Mouse (Mus musculus) lung, postnatal 25 days (tissue): Measurements from ENCODE around the gene Mrpl19.

ENCODE experiments used
- DNase-seq: peaks from one replicate; pipeline ENCODE4 v3.0.0; 2022; ENCODE audit warnings: low spot score

The Mrpl19 gene

DNA sequence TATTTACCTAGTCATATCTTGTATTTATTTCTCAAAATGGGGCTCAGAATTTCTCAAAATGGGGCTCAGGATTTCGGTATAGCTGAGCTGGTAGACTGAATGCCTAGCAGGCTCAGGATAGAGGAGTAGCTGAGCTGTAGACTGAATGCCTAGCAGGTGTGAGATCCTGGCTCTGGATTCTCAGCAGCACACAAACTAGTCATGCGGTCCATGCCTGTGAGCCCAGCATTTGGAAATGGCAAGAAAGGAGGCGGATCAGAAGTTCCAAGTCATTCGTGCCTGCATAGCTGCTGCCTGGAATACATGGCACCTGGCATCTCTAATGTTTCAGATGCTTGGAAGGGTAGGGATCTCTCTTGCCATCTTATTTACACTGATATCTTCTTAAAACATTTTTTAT lies 36.4 kb downstream of the Mrpl19 start:
- no peak for DNase-seq

- DNase-seq = no peak
These were observed 41.5 kb downstream of the Mrpl19 start for GRCm38 (mm10) chr6:81924304-81924703.

DNA sequence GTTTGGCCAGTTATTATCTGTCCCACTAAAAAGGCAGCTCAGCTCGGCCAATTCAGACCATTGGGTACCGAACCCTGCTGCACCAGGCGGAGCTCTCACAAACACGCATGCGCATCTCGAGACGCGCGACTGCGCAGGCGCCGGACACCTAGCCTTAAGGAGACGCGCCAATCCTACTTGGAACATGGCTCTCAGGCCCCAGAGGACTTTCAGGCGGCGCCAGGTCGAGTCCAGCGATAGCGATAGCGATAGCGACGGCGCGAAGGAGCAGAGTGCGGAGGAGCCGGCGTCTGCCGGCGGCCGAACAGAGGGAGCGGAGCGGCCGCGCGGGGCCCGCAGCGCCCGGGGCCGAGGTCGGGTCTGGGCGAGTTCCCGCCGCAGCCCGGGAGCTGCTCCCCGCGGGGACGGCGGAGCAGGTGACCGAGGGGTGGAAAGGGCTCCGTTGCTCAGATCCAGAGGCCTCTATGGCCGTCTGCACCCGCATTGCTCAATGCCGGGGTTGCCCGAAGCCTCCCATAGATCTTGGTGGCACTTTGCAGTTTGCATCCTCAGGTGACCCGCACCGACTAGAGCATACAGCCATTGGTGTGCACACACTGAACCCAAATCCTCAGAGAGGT lies 42.1 kb downstream of the Mrpl19 start, which contains the start of gene Gcfc2:
TSS of gene Gcfc2 (plus strand) at position 147 of the 620 bp plus-strand sequence.
- DNase-seq = peak; percentile 94

- DNase-seq = no peak
These were observed 53.6 kb downstream of the Mrpl19 start for GRCm38 (mm10) chr6:81912177-81912576.

- DNase-seq = no peak
These were observed 54.0 kb downstream of the Mrpl19 start for GRCm38 (mm10) chr6:81911713-81912112.

- DNase-seq = no peak
These were observed 54.5 kb downstream of the Mrpl19 start for GRCm38 (mm10) chr6:81911244-81911643.

DNA sequence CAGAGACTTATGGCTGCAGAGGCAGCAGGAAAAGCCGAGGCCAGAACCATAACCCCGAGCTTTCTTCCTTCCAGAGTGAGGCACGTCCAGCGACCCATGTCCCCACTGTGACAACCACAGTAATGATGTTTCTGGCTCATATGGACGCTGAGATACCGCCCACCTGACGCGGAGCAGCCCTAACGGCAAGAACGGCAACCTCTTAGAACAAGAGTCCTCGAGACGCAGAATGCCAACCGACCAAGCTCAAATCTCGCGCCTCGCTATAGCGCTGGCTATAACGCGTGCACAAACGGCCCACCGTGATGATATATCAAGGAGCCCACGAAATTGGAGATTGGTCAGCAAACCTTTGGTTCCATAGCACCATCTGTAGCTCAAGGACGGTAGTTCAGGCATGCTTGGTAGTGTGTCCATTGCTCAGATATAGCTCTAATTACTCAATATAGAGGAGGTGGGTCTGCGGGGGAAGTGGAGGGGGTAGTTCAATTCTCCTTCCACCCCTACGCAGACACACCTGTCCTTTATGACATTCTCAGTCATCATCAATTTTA lies 55.4 kb downstream of the Mrpl19 start:
- no peak for DNase-seq
